Mouse (Mus musculus): ENCODE measurements at regions not wholly inside any gene's neighbourhood (a gene's known extent, or its start where the extent isn't known, plus 50 kb on each side); places are given as distances from the start of the nearest gene placed in this dataset.
A peak's percentile ranks its signal among the peaks of the same experiment; 100 is the strongest.

GRCm38 (mm10) chr6:34246512-34246911 is 69.6 kb upstream of the Slc35b4 start:
- H3K27me3 ChIP-seq (replicated peaks; ENCODE audit: control insufficient read depth, insufficient read depth, low read length): no peaks in the 10 kb centered on the region
- H3K27ac ChIP-seq (ENCODE audit: low read depth, low read length): no peak overlapping the region
- no peak overlapping the region for H3K4me2 ChIP-seq (ENCODE audit: low read length)
- no peaks in the 10 kb centered on the region for H3K36me3 ChIP-seq (ENCODE audit: control insufficient read depth, insufficient read depth, low read length)
- no peak overlapping the region for H3K9ac ChIP-seq (ENCODE audit: low read depth, low read length)
- no peaks in the 10 kb centered on the region for H3K9me3 ChIP-seq (ENCODE audit: control insufficient read depth, low read length)
- H3K4me3 ChIP-seq (ENCODE audit: low read length): no peak overlapping the region
- no peak for ATAC-seq
- 85% methylated on average over 4 of the region's 4 CpGs for WGBS
- no peaks in the 10 kb centered on the region for H3K4me1 ChIP-seq (ENCODE audit: control insufficient read depth, insufficient read depth, low read depth, low read length)

- 68% methylated on average over 3 of the region's 3 CpGs for WGBS
- no peaks in the 10 kb centered on the region for H3K4me1 ChIP-seq (ENCODE audit: control insufficient read depth, insufficient read depth, low read depth, low read length)
- no peak overlapping the region for H3K4me3 ChIP-seq (ENCODE audit: low read length)
- H3K36me3 ChIP-seq (ENCODE audit: control insufficient read depth, insufficient read depth, low read length): no peaks in the 10 kb centered on the region
- H3K9me3 ChIP-seq (ENCODE audit: control insufficient read depth, low read length): no peaks in the 10 kb centered on the region
- no peak overlapping the region for H3K27ac ChIP-seq (ENCODE audit: low read depth, low read length)
- H3K9ac ChIP-seq (ENCODE audit: low read depth, low read length): no peak overlapping the region
- no peak for ATAC-seq
- H3K4me2 ChIP-seq (ENCODE audit: low read length): no peak overlapping the region
- no peaks in the 10 kb centered on the region for H3K27me3 ChIP-seq (replicated peaks; ENCODE audit: control insufficient read depth, insufficient read depth, low read length)
Measured at GRCm38 (mm10) chr6:34243001-34243400, 66.1 kb upstream of the Slc35b4 start.

DNA sequence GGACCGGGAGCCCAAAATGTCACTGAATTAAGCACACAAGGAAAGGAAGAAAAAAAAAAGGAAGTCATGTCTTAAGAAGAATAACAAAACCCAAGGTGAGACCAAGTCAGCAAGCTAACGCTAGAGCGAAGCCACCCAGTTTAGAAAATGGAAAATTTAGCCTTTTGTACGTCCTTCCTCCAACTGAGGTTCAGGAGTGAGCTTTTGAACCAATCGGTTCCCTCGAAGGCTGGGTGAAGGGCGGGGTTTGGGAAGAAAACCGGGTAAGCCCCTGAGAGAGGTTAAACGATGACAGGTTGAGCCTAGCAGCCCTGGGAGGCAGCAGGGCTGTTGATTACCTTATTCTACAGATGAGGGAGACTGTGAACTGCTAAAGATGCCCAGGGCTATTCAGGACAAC is 65.6 kb upstream of the Slc35b4 start:
- Histone ChIP-seq H3K4me3 (ENCODE audit: low read length) (no peak overlapping the region), H3K4me1 (ENCODE audit: control insufficient read depth, insufficient read depth, low read depth, low read length) (no peaks in the 10 kb centered on the region), H3K4me2 (ENCODE audit: low read length) (no peak overlapping the region), H3K9ac (ENCODE audit: low read depth, low read length) (no peak overlapping the region), H3K27me3 (replicated peaks; ENCODE audit: control insufficient read depth, insufficient read depth, low read length) (no peaks in the 10 kb centered on the region), H3K27ac (ENCODE audit: low read depth, low read length) (no peak overlapping the region), H3K36me3 (ENCODE audit: control insufficient read depth, insufficient read depth, low read length) (no peaks in the 10 kb centered on the region), H3K9me3 (ENCODE audit: control insufficient read depth, low read length) (no peaks in the 10 kb centered on the region)
- ATAC-seq: no peak
- 22% methylated on average over 9 of the region's 9 CpGs for WGBS

DNA sequence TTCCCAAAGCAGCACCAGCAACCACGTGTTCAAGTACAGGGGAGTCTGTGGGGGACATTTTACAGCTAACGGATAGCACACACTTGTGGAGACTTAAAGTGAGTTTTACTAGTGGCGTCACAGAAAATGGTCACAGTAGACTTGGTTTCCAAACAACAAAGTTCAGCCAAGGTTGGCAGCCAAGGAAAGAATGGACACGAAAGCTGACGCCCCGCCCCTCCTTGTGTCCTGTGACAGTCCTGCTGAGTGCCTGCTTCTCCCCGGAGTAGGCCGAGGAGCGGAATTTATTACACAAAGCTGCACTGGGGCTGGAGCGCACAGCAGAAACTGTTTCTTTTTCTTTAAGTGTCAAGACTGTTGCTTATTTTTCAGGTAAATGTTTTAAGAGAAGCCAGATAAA is 58.2 kb upstream of the Slc35b4 start:
- no peaks in the 10 kb centered on the region for H3K4me1 ChIP-seq (ENCODE audit: control insufficient read depth, insufficient read depth, low read depth, low read length)
- WGBS: 35% methylated on average over 10 of the region's 10 CpGs
- ATAC-seq: no peak
- H3K9ac ChIP-seq (ENCODE audit: low read depth, low read length): no peak overlapping the region
- H3K27me3 ChIP-seq (replicated peaks; ENCODE audit: control insufficient read depth, insufficient read depth, low read length): no peaks in the 10 kb centered on the region
- no peak overlapping the region for H3K4me2 ChIP-seq (ENCODE audit: low read length)
- H3K9me3 ChIP-seq (ENCODE audit: control insufficient read depth, low read length): no peaks in the 10 kb centered on the region
- H3K36me3 ChIP-seq (ENCODE audit: control insufficient read depth, insufficient read depth, low read length): no peaks in the 10 kb centered on the region
- H3K27ac ChIP-seq (ENCODE audit: low read depth, low read length): no peak overlapping the region
- H3K4me3 ChIP-seq (ENCODE audit: low read length): no peak overlapping the region

GRCm38 (mm10) chr6:34234443-34235020 is 57.6 kb upstream of the Slc35b4 start:
- no peak overlapping the region for H3K4me2 ChIP-seq (ENCODE audit: low read length)
- H3K27ac ChIP-seq (ENCODE audit: low read depth, low read length): no peak overlapping the region
- WGBS: 67% methylated on average over 5 of the region's 5 CpGs
- H3K4me1 ChIP-seq (ENCODE audit: control insufficient read depth, insufficient read depth, low read depth, low read length): no peaks in the 10 kb centered on the region
- no peak for ATAC-seq
- no peaks in the 10 kb centered on the region for H3K36me3 ChIP-seq (ENCODE audit: control insufficient read depth, insufficient read depth, low read length)
- H3K9me3 ChIP-seq (ENCODE audit: control insufficient read depth, low read length): no peaks in the 10 kb centered on the region
- H3K4me3 ChIP-seq (ENCODE audit: low read length): no peak overlapping the region
- no peak overlapping the region for H3K9ac ChIP-seq (ENCODE audit: low read depth, low read length)
- no peaks in the 10 kb centered on the region for H3K27me3 ChIP-seq (replicated peaks; ENCODE audit: control insufficient read depth, insufficient read depth, low read length)

GRCm38 (mm10) chr6:34230768-34231381 is 54.0 kb upstream of the Slc35b4 start:
- peak; percentile 50 for ATAC-seq
- Histone ChIP-seq H3K4me3 (ENCODE audit: low read length) (no peak overlapping the region), H3K9me3 (ENCODE audit: control insufficient read depth, low read length) (no peaks in the 10 kb centered on the region), H3K9ac (ENCODE audit: low read depth, low read length) (no peak overlapping the region), H3K27ac (ENCODE audit: low read depth, low read length) (no peak overlapping the region), H3K36me3 (ENCODE audit: control insufficient read depth, insufficient read depth, low read length) (no peaks in the 10 kb centered on the region), H3K27me3 (replicated peaks; ENCODE audit: control insufficient read depth, insufficient read depth, low read length) (no peaks in the 10 kb centered on the region), H3K4me2 (ENCODE audit: low read length) (0 out of 2 replicates have a peak overlapping the region, but pooled peaks have one; percentile 6), H3K4me1 (ENCODE audit: control insufficient read depth, insufficient read depth, low read depth, low read length) (no peaks in the 10 kb centered on the region)
- 31% methylated on average over 13 of the region's 13 CpGs for WGBS

DNA sequence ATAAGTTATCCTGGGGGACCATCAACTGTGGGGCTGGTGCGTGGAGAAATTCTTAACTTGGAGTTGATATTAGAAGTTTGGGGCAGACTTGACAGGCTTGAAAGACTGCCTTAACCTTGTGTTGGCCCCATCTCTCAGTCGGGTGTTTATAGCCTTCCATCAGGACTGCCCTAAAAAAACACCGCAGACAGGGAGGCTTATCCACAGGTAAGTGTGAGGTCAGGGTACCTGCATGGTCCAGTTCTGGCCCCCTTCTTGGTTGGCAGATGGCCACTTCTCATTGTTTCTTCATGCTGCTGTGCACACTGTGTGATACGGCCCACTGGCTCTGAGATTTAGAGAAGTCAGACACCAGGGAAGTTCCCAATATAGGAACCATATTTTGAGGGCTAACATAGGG is 50.2 kb upstream of the Slc35b4 start:
- no peak overlapping the region for H3K4me2 ChIP-seq (ENCODE audit: low read length)
- no peak overlapping the region for H3K9ac ChIP-seq (ENCODE audit: low read depth, low read length)
- 83% methylated on average over 4 of the region's 4 CpGs for WGBS
- no peaks in the 10 kb centered on the region for H3K36me3 ChIP-seq (ENCODE audit: control insufficient read depth, insufficient read depth, low read length)
- no peak overlapping the region for H3K4me3 ChIP-seq (ENCODE audit: low read length)
- H3K4me1 ChIP-seq (ENCODE audit: control insufficient read depth, insufficient read depth, low read depth, low read length): no peaks in the 10 kb centered on the region
- ATAC-seq: no peak
- no peaks in the 10 kb centered on the region for H3K27me3 ChIP-seq (replicated peaks; ENCODE audit: control insufficient read depth, insufficient read depth, low read length)
- peaks cover 2% of the 10 kb centered on the region for H3K9me3 ChIP-seq (ENCODE audit: control insufficient read depth, low read length)
- H3K27ac ChIP-seq (ENCODE audit: low read depth, low read length): no peak overlapping the region

All from hindbrain, embryonic 16.5 days (tissue).